Mouse (Mus musculus) Muller cell, postnatal 12 days (primary cell): ENCODE results near the gene Scap.
"Not testable (repeated sequence)": the region's sequence is repeated elsewhere in the genome, so short reads cannot be mapped to it uniquely, and the experiment has no call there.

Experiments
- DNase-seq: peaks from one replicate; pipeline ENCODE4 v3.0.0-alpha.2; 2015; ENCODE audit errors: inconsistent ontology term

Scap gene

DNA sequence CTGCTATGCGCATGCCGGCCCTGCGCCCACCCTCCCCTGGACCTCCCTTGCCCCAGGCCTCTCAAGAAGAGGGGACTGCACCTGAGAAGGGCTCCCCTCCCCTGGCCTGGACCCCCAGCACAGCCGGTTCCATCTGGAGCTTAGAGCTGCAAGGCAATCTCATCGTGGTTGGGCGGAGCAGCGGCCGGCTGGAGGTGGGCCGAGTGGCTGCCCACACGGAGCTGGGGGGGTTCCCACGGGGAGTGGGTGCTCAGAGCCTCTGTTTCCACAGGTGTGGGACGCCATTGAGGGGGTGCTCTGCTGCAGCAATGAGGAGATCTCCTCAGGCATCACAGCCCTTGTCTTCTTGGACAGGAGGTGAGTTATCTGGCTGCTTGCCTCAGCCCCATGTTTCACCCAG lies 48.2 kb downstream of the Scap start:
- DNase-seq: no peak

DNA sequence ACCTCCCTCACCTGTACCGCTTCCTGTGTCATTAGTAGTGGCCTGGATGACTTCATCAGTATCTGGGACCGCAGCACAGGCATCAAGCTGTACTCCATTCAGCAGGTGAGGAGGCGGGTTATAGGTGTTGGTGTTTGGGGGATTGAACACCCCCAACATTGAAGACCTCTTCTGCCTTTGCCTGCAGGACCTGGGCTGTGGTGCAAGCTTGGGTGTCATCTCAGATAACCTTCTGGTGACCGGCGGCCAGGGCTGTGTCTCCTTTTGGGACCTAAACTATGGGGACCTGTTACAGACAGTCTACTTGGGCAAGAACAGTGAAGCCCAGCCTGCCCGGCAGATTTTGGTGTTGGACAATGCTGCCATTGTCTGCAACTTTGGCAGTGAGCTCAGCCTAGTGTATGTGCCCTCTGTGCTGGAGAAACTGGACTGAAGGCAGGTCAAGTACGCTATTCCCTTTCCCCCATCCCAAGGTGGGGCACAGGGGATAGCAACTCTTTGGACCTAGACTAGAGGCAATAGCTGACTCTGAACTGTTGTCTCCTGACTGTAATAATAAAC lies 51.4 kb downstream of the Scap start:
- peak; percentile 51 for DNase-seq

DNA sequence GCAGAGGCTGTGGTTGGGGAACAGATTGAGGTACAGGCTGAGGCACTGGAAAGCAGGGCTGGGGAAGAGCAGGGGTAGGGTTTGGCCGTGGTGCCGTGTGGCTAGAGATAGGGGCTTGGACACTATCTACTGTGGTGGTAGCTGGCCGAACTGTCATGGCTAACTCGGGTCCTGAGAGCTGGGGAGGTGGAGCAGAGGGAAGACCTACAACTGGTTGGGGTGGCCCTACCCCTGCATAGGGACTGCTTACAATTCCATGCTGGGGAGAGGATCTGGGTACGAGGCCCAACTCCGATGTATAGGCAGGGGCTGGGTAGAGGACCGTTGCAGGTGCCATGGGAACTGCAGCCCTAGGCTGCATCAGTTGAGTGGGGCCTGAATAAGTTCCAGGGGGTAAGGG lies 54.9 kb downstream of the Scap start:
- DNase-seq: no peak

DNA sequence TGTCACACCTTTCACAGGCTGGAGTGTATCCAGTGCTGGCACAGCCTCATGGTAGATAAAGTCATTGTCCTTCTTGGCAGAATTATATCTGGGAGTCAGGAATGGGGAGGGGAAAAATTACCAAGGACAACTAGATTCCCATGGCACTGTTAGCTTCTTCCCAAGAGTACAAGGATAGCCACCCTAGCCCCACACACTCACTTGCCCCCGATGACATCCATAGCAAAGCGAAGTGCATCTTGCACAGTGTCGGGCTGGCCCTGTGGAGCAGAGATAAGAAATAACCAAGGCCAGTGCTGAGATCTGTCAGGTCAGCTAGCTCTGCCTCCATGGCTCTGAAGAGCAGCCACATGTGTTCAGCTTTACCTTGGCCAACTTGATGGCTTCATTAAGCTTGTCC lies 57.8 kb downstream of the Scap start:
- no peak for DNase-seq

DNA sequence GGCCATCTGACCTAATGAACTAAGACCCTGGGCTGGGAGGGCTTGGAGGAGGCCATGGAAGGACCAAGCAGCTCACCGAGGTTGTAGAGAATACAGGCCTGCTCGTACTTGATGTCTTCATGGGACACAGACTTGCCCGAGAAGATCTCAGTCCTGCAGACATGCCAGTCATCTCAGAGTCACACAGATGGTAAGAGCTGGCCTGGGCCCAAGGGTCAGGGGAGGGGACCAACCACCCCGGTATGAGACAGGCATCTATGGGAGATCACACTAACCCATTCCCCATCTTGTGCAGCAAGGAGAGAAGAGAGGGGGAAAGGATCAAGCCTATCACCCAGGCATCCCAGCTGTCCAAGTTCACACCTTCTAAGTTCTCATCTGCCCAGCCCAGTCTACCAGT lies 60.2 kb downstream of the Scap start:
- no peak for DNase-seq

DNA sequence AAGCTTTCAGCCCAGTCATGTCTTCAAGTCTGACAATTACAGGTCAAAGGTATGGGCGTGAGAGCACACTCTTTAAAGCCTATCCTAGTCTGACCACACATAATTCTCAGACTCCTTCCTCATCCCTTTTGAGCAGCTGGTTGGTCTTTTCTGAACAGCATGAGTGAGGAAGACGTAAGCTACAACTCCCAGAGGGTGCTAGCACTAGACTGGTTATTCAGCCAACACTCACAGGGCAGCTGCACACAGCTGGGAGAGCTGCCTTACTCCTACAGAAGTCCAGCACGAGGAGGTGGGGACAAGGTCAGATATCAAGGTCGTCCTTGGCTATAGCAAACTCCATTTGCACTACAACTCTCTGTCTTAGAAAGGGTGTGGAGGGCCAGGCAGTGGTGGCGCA lies 67.6 kb downstream of the Scap start:
- DNase-seq: no peak

DNA sequence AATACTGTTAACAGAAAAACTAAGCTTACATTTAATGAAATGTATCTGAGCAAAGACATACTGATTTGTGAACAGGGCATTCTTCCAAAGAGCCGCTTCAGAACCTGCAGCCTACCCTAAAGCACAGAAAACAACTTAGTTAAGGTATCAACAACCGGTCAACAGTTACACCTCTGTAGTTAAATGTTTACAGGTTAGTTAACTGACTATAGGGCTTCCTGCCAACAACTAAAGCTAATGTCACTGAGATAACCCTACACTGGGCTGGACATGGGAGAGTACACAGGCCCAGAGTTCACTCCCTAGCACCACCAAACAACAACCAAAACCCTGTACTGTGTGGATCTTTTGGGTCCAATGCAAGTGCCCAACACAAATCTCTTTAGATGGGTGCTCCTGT lies 69.6 kb downstream of the Scap start:
- no peak for DNase-seq

DNA sequence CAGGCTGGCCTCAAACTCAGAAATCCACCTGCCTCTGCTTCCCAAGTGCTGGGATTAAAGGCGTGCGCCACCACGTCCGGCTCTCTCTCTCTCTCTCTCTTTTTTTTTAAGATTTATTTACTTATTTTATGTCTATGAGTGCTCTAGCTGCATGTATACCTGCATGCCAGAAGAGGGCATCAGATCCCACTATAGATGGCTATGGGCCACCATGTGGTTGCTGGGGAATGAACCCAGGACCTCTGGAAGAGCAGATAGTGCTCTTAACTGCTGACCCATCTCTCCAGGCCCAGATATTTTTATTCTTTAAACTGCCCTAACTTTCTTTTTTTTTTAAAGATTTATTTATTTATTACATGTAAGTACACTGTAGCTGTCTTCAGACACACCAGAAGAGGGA lies 70.2 kb downstream of the Scap start:
- not testable (repeated sequence) for DNase-seq

DNA sequence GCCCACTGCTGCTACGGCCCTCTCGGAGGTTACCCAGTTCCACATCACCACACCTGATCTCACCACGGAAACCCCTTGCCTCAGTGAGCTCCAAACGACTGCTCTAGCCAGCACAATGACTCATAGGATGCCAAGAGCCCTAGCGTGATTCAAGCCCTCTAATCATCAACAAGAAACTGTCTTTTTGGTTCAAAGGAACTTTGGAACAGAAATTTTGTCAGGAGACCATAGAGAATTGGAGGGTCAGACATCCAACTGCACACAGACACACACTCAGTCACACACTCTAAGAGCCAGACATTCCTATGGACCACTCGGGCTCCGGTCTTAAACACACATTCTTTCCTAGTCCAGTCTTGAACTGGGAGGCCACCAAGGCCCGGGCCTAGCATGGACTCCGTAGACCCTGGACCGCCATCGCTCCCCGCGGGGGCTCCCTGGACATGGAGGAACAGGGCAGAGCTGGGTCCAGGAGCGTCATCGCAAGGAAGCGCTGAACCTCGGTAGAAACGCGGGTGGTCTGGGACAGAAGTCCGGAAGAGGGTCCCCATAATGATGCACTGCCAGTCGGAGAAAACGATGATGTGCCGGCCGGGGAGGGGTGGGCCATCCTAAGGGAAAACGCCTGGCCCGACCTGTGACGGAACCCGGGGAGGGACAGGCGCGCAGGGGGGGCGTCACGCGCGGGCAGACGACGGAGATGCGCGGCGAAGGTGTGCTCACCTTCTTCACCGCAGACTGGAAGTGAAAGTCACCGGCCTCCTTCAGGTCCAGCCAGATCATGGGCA lies 74.4 kb downstream of the Scap start:
- DNase-seq: peak; percentile 75

DNA sequence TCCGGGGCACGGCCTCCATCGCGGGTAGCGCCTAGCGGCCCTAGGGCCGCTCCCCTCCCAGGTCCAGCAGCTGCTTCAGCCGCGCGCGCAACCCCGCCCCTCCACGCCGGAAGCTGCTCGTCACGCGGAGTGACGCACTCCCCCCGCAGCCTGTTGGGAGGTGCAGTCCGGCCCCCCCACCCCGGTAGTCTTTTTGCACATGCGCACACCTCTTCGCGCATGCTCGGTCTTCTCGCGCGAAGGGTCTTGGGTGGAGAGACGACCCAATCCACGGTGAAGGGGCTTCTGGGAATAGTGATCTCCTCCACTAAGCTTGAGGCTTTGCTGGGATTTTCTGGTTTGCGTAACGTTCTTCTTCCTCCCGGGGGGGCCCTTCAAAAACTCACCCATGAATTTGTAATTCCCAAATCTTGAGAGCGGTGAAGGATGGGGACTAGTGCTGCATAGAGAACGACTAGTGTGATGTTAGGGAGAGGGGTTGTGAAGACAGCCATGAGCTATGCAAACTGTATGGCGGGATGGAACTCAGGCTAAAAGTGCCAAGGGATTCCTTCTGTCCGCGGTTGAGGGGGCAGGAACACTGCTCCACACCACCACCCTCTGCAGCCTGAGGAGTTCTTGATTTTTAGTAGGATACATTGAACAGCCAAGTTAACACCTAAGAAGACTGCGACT lies 75.1 kb downstream of the Scap start, which contains the start of gene Ptpn23:
Gene Ptpn23, minus strand, starts transcription at position 115 of the 675 bp plus-strand sequence.
- DNase-seq: peak; percentile 99

DNA sequence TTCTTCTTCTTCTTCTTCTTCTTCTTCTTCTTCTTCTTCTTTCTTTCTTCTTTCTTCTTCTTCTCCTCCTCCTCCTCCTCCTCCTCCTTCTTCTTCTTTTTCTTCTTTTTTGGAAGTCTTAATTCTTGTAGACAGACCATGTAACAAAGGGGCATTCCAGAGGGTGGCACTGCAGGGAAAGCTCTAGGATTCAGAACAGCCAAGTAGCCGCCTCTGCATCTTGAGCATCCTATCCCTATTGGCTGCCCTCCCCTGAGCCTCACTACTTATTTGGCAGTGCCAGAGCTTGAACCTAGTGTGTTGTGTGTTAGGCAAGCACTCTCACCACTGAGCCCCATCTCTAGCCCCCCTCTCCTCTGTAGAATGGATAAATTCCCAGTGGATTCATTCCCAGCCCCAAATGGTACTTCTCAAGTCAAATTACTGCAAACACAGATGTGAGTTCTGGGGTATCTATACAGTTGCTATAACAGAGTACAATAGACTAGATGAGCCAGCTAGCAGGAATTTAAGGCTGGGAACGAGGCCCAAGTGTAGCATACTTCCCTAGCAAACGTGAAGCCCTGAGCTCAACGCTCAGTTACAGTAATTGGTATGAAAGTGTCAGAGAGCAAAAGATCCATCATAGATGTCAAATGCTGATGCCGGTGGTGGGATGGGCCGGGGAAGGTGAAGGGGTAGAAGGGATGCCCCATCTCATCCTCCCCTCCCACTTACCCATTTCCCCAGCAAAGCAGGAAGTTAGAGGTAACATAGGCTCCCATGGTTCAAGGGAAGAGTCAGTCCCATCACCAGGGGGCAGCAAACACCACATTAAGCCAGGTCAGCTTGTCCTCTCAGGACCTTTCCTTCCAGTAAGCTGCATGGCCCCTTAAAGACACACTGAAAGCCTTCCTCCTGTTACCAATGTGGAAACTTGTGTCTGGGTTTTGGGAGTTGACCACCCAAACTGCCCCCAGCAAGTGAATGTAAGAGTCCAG lies 78.1 kb downstream of the Scap start:
- DNase-seq: peak; percentile 74

DNA sequence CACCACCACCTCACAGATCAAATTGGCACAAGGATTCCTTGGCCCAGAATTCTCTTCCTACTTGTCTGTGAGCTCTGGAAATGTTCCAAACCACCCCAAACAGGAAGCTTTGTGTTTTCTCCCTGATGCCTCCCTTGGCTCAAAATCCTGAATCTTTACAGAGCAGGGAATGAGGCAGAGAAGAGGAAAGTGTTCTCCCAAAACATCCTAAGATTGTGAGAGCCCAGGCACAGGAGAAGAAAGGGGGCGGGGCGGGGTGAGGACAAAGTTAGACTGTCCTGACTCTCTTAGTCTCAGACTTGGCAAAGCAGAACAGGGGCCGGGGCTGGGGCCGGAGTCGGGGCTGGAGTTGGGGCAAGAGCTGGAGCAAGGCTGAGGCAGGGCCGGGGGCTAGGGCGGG lies 79.8 kb downstream of the Scap start:
- DNase-seq: peak; percentile 66

DNA sequence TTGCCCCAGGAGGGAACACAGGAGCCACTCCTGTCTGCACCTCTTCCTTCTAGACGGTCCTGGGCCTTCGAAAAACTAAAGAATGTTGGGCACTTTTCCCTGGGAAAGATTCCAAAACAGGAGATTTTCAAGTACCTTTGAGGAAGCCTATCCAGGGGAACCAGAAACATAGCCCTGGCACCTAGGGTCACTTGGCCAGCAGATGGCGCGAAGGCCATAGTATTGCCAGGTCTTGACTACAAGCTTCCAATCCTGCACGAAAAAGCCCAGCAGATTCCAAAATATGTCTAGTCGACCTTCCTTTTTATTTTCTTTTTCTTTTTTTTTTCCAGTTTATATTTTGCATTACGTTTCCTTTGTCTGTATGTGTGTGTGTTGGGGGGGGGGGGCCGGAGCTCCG lies 80.7 kb downstream of the Scap start:
- DNase-seq: peak; percentile 32

DNA sequence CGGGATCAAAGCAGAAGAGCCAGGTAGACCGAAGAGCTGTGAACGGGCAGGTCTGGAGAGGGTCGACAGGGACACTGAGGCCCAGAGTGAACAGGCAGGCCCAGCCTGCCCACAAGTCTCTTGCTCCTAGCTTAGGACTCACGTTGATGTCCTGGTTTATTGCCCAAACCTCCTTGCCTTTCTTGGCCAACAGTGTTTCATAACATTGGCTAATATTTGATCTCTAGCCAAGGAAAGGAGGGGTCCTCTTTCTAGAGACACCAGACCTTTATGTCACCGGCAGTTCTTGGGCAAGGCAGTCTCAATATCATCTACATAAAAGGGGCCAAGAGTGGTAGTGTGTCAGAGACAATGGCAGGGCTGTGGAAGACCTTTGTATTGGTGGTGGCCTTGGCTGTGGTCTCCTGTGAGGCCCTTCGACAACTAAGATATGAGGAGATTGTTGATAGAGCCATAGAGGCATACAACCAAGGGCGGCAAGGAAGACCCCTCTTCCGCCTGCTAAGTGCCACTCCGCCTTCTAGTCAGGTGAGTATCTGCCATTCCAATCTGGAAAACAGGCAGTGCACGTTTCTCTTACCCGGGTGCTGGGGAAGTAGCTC lies 86.5 kb downstream of the Scap start, which contains the start of gene Ngp:
Gene Ngp, plus strand, starts transcription at position 237 of the 602 bp plus-strand sequence.
- no peak for DNase-seq

DNA sequence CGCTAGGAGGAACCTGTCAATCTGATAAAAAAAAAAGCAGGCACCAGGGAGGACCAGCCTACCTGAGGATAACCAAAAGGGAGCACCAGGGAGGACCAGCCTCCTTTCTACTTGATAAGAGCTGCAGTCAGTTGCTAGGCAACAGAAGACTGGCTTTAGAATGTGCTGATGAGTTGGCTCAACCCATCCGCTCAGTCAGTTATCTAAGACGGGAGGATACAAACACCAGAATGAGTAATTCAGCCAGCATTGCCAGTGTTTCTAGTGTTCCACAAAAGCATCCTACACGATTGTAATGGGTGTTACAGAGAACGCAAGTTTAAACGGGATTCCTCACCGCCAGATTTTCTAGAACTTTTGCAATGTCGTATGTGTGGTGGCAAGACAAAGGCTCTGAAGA lies 98.2 kb downstream of the Scap start:
- no peak for DNase-seq

DNA sequence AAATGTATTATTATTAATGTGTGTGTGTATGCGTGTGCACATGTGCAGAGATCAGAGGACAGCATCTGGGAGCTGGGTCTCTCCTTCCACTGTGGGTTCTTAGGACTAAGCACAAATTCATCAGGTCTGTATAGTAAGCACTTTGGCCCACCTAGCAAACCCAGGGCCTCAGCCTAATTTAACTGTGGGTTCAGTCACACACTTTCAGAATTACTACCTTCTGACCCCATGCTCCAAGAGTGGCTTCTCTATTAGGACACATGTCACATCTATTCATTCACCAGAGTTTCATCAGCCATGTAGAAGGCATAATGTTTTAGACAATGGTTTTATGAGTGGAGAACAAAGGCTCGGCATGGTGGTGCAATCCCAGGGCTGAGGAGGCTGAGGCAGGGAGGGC lies 100.0 kb downstream of the Scap start:
- no peak for DNase-seq
